Mouse (Mus musculus) myocyte (in vitro differentiated cells): ENCODE measurements at regions not wholly inside any gene's neighbourhood (a gene's known extent, or its start where the extent isn't known, plus 50 kb on each side); places are given as distances from the start of the nearest gene placed in this dataset.
"Not testable (repeated sequence)": the region's sequence is repeated elsewhere in the genome, so short reads cannot be mapped to it uniquely, and the experiment has no call there.

Experiments used
- H3K27me3 ChIP-seq: one replicate; pipeline ENCODE4 v1.6.1; 2011; ENCODE audit not compliant: control insufficient read depth, insufficient read depth, insufficient read length
- H3K36me3 ChIP-seq: one replicate; pipeline ENCODE4 v1.6.1; 2011; ENCODE audit not compliant: control insufficient read depth, insufficient read depth
- H3K4me2 ChIP-seq: one replicate; pipeline ENCODE4 v1.6.1; 2011; ENCODE audit warnings: low read depth, control low read depth
- H3K4me3 ChIP-seq: one replicate; pipeline ENCODE4 v1.5.1; 2011; ENCODE audit warnings: mild to moderate bottlenecking, control low read depth, moderate library complexity
- H3K79me2 ChIP-seq: one replicate; pipeline ENCODE4 v1.6.1; 2011; ENCODE audit not compliant: control insufficient read depth, insufficient read depth
- H3ac ChIP-seq: one replicate; pipeline ENCODE4 v1.6.1; 2011; ENCODE audit not compliant: control insufficient read depth, insufficient read length
- CEBPB ChIP-seq: IDR thresholded peaks from 2 replicates; pipeline ENCODE4 v1.6.1; 2011; ENCODE audit warnings: mild to moderate bottlenecking, moderate library complexity; ENCODE audit not compliant: poor library complexity, insufficient read depth, severe bottlenecking
- E2F4 ChIP-seq: IDR thresholded peaks from one replicate; pipeline ENCODE4 v1.6.1; 2011; ENCODE audit warnings: mild to moderate bottlenecking, control low read depth, moderate library complexity; ENCODE audit not compliant: insufficient read depth
- MAX ChIP-seq: IDR thresholded peaks from one replicate; pipeline ENCODE4 v1.6.1; 2011; ENCODE audit warnings: low read depth, mild to moderate bottlenecking, control low read depth
- MYOD1 ChIP-seq, 3 experiments: IDR thresholded peaks; one replicate each; pipeline ENCODE4 v1.6.1; 2011; ENCODE audit warnings: control low read depth in 2 of 3, low read depth in 2 of 3, mild to moderate bottlenecking in 2 of 3, moderate library complexity in 1 of 3; ENCODE audit not compliant: insufficient read length in 2 of 3, control insufficient read depth in 1 of 3
- POLR2A ChIP-seq: IDR thresholded peaks from one replicate; pipeline ENCODE4 v1.6.1; 2011; ENCODE audit warnings: low read depth, mild to moderate bottlenecking, control low read depth, moderate library complexity; ENCODE audit not compliant: insufficient read length
- POLR2AphosphoS2 ChIP-seq: IDR thresholded peaks from one replicate; pipeline ENCODE4 v1.6.1; 2011; ENCODE audit warnings: low read depth, control low read depth; ENCODE audit not compliant: insufficient read length
- REST ChIP-seq: IDR thresholded peaks from one replicate; pipeline ENCODE4 v1.6.1; 2011; ENCODE audit warnings: mild to moderate bottlenecking, control low read depth, moderate library complexity; ENCODE audit not compliant: insufficient read depth, insufficient read length
- SRF ChIP-seq: IDR thresholded peaks from one replicate; pipeline ENCODE4 v1.6.1; 2011; ENCODE audit warnings: low read depth; ENCODE audit not compliant: control insufficient read depth, insufficient read length
- TCF12 ChIP-seq: IDR thresholded peaks from one replicate; pipeline ENCODE4 v1.6.1; 2011; ENCODE audit warnings: mild to moderate bottlenecking, control low read depth; ENCODE audit not compliant: poor library complexity, insufficient read depth, severe bottlenecking
- TCF3 ChIP-seq: IDR thresholded peaks from one replicate; pipeline ENCODE4 v1.6.1; 2011; ENCODE audit warnings: low read depth, control low read depth; ENCODE audit not compliant: insufficient read length
- USF1 ChIP-seq: IDR thresholded peaks from one replicate; pipeline ENCODE4 v1.6.1; 2011; ENCODE audit warnings: low read depth, mild to moderate bottlenecking, control low read depth, moderate library complexity

DNA sequence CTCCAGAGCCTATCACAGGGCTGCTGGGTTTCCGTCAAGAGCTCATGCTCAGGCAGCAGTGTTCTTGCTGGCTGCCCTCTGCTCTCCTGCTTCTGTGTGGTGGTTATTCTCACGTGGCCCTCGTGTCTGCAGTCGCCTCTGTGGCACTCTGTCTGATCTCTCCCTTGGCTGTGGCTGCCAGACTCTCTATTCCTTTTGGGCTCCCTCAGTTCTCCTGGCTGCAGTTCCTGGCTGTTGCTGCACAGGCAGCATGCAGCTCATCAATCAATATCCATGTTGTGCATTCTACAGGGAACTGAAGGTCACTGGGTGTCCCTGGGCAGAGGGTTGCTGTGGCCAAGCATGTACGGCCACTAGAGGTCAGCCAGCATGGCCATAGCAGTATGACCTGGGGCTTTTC lies 259.4 kb downstream of the Glrx3 start:
- no peaks in the 10 kb centered on the region for H3K79me2 ChIP-seq
- no peak overlapping the region for H3K4me2 ChIP-seq
- H3K36me3 ChIP-seq = no peaks in the 10 kb centered on the region
- no peak overlapping the region for H3K4me3 ChIP-seq
- no peak for TF ChIP-seq TCF12
- no peak for TF ChIP-seq TCF3
- no peak for TF ChIP-seq USF1
- TF ChIP-seq POLR2A = no peak
- H3ac ChIP-seq = no peak overlapping the region
- H3K27me3 ChIP-seq = no peaks in the 10 kb centered on the region

DNA sequence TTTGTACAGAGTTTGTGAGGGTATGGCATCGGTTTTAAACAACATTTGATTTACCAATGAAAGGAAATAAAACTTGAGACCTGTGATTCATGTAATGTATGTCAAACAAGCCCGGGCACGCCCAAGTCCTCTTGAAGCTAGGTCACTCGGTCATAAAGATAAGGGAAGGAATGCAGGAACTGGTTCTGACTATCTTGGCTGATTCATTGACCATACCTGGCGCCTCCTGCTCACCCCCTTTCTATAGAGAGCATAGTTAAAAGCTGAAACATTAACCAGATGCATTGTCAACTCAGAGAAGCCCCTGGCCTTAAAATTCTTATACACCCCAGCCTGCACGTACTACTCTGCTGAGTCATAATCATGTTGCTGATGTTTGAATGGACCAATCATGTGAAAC lies 261.1 kb downstream of the Glrx3 start:
- not testable (repeated sequence) for H3K27me3 ChIP-seq, H3K79me2 ChIP-seq

DNA sequence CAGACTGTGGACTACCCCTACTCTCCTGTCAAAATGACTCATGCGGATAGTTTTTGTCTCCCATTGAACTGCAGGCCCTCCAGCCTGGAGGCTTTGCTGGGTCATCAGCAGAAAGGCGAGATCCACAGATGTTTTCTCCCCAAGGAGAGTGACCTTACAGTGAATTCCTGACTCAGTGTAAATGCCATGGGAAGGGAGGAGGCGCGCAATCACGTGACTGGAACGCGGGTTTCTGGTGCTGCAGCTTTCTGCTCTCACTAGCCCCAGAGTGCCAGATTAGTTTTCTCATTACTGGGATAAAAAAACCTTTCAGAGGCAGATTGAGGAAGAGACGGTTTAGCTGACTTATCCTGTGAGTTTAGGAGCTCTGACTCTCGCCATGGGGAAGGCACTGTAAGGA lies 275.4 kb downstream of the Glrx3 start:
- Histone ChIP-seq H3K4me2 (peak overlapping the region; percentile 30), H3K79me2 (no peaks in the 10 kb centered on the region), H3K36me3 (no peaks in the 10 kb centered on the region), H3K4me3 (no peak overlapping the region), H3ac (no peak overlapping the region), H3K27me3 (no peaks in the 10 kb centered on the region)
- no peak for TF ChIP-seq POLR2AphosphoS2
- TF ChIP-seq USF1 = peak; percentile 83

More for the DNA sequence above, 261.1 kb downstream of the Glrx3 start:
- not testable (repeated sequence) for H3K36me3 ChIP-seq, H3K4me2 ChIP-seq, H3K4me3 ChIP-seq, H3ac ChIP-seq

DNA sequence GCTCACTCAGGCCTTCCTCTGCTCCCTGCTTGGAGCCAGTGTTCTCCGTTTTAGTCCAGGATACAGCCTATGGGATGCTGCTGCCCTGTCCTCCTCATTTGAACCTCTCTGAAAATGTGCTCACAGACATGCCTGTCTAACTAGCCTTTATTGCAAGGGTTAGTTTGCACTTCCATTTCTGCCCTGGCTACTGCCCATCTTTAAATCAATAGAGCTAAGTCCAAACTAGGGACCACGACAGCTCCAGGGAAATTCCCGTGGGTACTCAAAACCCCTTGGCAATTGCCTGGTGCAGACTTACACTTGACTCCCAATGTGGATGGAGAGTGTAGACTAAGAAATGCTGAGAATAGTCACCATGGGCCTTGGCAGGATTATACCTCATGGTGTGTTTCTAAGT lies 276.4 kb downstream of the Glrx3 start:
- no peak overlapping the region for H3K4me2 ChIP-seq
- no peak overlapping the region for H3K4me3 ChIP-seq
- no peak overlapping the region for H3ac ChIP-seq
- H3K79me2 ChIP-seq = no peaks in the 10 kb centered on the region
- H3K27me3 ChIP-seq = no peaks in the 10 kb centered on the region
- no peaks in the 10 kb centered on the region for H3K36me3 ChIP-seq
- no peak for TF ChIP-seq MAX
- no peak for TF ChIP-seq MYOD1 (IDR thresholded peaks at IDR 0.05; ENCODE audit: control insufficient read depth in 1 of 3, insufficient read length in 2 of 3, low read depth in 2 of 3)
- no peak for TF ChIP-seq SRF

DNA sequence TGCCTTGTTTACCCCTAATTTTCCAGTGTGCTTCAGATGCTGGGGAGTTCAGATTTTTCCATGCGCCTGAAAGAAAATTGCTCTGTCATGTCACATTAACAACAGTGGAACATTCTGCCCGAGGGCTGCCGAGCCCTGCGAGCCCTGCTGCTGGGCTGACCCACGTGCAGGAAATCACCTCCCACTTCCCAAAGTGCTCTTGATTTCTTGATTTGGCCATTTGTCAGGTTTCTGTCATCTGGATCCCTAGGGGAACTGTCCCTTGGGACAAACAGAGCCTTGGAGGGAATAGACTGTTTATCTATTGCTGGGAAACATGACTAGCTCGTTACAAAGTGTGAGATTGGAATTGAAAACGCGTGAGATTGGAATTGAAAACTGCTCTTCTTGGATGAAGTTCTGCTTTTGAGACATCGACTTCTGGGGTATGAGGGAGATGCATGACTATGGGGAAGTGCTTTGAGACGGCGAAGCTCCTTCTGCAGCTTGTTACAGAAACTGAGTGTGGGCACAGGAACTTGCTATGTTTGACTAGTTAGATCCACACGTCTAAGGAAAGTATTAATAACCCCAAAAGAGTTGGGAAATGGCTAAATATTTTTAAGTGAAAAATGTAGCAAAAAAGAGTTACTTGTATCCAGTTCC lies 277.0 kb downstream of the Glrx3 start:
- Histone ChIP-seq H3K4me2 (no peak overlapping the region), H3K4me3 (no peak overlapping the region), H3K36me3 (no peaks in the 10 kb centered on the region), H3ac (no peak overlapping the region), H3K27me3 (no peaks in the 10 kb centered on the region), H3K79me2 (no peaks in the 10 kb centered on the region)
- TF ChIP-seq MAX (no peak), USF1 (no peak), POLR2AphosphoS2 (no peak), TCF12 (no peak), SRF (no peak), CEBPB (no peak), REST (no peak), POLR2A (no peak), MYOD1 (IDR thresholded peaks at IDR 0.05; ENCODE audit: control insufficient read depth in 1 of 3, insufficient read length in 2 of 3, low read depth in 2 of 3) (no peak)

DNA sequence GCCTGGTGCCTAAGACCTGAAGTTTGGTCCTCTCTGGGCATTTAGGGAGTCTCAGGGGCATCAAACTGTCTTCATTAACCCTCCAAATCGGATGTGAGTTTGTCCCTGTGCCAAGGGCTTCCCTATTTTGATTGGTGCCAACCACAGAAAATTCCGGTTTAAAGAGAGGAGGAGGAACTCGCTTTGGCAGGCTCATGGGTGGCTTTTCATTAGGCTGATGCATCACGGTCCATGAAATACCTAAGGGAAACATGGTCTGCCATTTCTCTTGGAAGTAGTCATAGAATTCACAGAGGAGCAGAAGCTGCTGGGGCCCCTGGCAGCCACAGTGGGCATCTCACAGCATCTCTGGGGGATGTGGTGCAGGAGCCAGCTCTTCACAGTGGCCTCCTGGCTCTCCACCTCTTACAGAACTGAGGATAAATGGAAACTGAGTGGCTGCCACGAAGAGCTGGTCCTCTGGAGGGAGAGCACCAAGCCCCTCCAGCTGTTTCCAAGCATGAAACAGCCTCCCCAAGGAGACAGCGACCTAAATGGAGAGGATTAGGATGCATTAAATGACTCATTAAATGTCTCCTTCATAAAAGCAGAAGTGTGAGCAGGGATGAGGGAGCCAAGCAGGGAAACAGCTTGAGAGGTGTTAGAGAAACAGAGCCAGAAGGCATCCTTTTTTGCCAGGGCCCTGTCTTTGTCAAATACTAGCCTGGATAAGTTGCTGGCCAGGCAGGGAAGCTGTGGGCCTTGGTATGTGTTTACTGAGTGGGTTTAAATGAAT lies 277.9 kb downstream of the Glrx3 start:
- Histone ChIP-seq H3ac (no peak overlapping the region), H3K36me3 (no peaks in the 10 kb centered on the region), H3K79me2 (no peaks in the 10 kb centered on the region), H3K27me3 (no peaks in the 10 kb centered on the region), H3K4me3 (no peak overlapping the region), H3K4me2 (no peak overlapping the region)
- TF ChIP-seq E2F4 (no peak), USF1 (no peak), TCF3 (no peak)
